Mouse (Mus musculus) bone marrow macrophage, adult 2 months (primary cell): ENCODE measurements around the gene BC037034.

Experiments
- CTCF ChIP-seq: IDR thresholded peaks from 2 replicates; pipeline ENCODE4 v1.5.1; 2012; ENCODE audit warnings: low read depth, mild to moderate bottlenecking, low read length, moderate library complexity
- POLR2A ChIP-seq: IDR thresholded peaks from 2 replicates; pipeline ENCODE4 v1.6.1; 2012; ENCODE audit warnings: mild to moderate bottlenecking, low read depth, low read length, borderline replicate concordance

DNA sequence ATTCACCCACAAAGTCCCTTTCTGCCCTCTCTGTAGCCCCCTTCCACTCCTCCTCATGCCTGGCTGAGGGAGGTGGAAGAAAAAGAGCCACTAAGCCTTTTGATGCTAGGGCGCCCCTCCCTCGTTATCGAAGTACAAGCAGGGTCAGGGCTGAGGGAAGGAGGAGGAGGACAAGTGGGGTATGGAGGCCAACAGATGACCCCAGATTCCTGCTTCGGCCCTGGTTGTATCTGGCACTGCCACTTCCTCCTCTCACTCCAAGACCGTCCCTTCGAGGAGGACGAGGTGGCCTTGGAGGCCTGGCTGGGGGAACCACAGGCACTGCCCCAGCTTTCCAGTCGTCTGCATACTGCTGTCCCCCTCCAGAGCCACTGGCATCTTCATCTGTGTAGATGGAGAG is 10.4 kb upstream of the BC037034 start:
- TF ChIP-seq CTCF (no peak), POLR2A (no peak)
